Mouse (Mus musculus) liver, adult 2 months (tissue): ENCODE results near the gene Morc3. TPM values are rescaled to one million over a fixed set of nuclear protein-coding genes. Genes with fewer than 3 reads are reported as not detected.

ENCODE experiments used
- DNase-seq: peaks from one replicate; pipeline ENCODE4 v3.0.0-alpha.2; 2011; ENCODE audit warnings: low read depth, low spot score; ENCODE audit errors: extremely low read depth
- H3K27ac ChIP-seq: fragments of 200-500 bp; replicated peaks from 2 replicates; pipeline ENCODE4 v1.5.1; 2012; ENCODE audit warnings: low read depth, mild to moderate bottlenecking, control low read depth, inconsistent platforms, low read length; ENCODE audit not compliant: insufficient read depth
- H3K27me3 ChIP-seq: fragments of 200-500 bp; 2 replicates; pipeline ENCODE4 v1.6.1; 2012; ENCODE audit warnings: mild to moderate bottlenecking, moderate library complexity, low read length, inconsistent platforms; ENCODE audit not compliant: control insufficient read depth, insufficient read depth
- H3K36me3 ChIP-seq: fragments of 200-500 bp; 2 replicates; pipeline ENCODE4 v1.6.1; 2012; ENCODE audit warnings: low read length, inconsistent platforms; ENCODE audit not compliant: control insufficient read depth, insufficient read depth
- H3K4me1 ChIP-seq: fragments of 200-500 bp; 2 replicates; pipeline ENCODE4 v1.6.1; 2011; ENCODE audit warnings: low read length; ENCODE audit not compliant: control insufficient read depth, insufficient read depth
- H3K4me3 ChIP-seq: fragments of 200-500 bp; 2 replicates; pipeline ENCODE4 v1.5.1; 2011; ENCODE audit warnings: low read depth, mild to moderate bottlenecking, control low read depth, low read length, moderate library complexity; ENCODE audit not compliant: insufficient read depth
- H3K79me2 ChIP-seq: fragments of 200-500 bp; 2 replicates; pipeline ENCODE4 v1.6.1; 2012; ENCODE audit warnings: inconsistent platforms, mild to moderate bottlenecking, low read length, moderate library complexity; ENCODE audit not compliant: control insufficient read depth, insufficient read depth
- H3K9ac ChIP-seq: fragments of 200-500 bp; 2 replicates; pipeline ENCODE4 v1.6.1; 2012; ENCODE audit warnings: low read depth, mild to moderate bottlenecking, control low read depth, inconsistent platforms, low read length
- CTCF ChIP-seq: fragments of 200-500 bp; IDR thresholded peaks from 2 replicates; pipeline ENCODE4 v1.5.1; 2011; ENCODE audit warnings: low read depth, low read length, control low read depth
- POLR2A ChIP-seq: fragments of 200-500 bp; IDR thresholded peaks from 2 replicates; pipeline ENCODE4 v1.6.1; 2011; ENCODE audit warnings: low read length, control low read depth; ENCODE audit not compliant: insufficient read depth; ENCODE audit errors: extremely low read depth
- WGBS: fragments of 180-500 bp; shearing (Covaris S2); methylation state at CpG from one replicate; pipeline ENCODE4 v1.1.7; 2018; 5-methylcytosine and 5-hydroxymethylcytosine counted together
- polyA plus RNA-seq: library from polyadenylated mRNA; depleted of rRNA; stranded (reverse); fragments of >200 nt; gene quantifications from 2 replicates; pipeline ENCODE4 v1.2.3, GENCODE M21; 2012
- total RNA-seq: library from RNA; depleted of rRNA; stranded (reverse); fragments of >200 nt; gene quantifications from 2 replicates; pipeline ENCODE4 v1.2.3, GENCODE M21; 2014

The Morc3 gene
- total and polyA plus RNA-seq, 2 experiments = 2.7 to 26.8 TPM

GRCm38 (mm10) chr16:93815856-93816736 lies 15.8 kb upstream of the Morc3 start:
- Histone ChIP-seq H3K9ac (peak overlapping the region; percentile 46; the same call in 1 of the 2 replicates), H3K79me2 (no peaks in the 10 kb centered on the region), H3K27me3 (no peaks in the 10 kb centered on the region), H3K27ac (peak overlapping the region; percentile 86), H3K4me3 (no peak overlapping the region), H3K36me3 (peaks cover 4% of the 10 kb centered on the region), H3K4me1 (peaks cover 11% of the 10 kb centered on the region)
- TF ChIP-seq CTCF (no peak), POLR2A (no peak)
- 41% methylated on average over 20 of the region's 20 CpGs for WGBS
- peak; percentile 90 for DNase-seq

DNA sequence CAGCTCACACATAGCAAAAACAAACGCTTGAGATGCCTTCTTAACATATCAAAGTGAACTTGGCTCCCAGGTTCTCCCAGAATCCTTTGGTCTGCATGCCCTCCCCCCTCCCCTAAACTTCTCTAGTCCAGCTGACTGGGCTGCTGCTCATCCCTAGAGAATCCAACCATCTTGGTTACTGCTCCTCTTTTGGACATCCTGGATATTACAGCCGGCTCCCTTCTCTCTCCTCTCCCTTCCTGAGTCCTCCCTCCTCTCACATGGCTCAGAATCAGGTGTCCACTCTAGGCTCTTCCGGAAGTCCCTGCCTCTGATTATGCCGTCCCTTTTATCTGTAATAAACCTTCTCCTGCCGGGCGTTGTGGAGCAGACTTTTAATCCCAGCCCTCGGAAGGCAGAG lies 15.1 kb upstream of the Morc3 start:
- Histone ChIP-seq H3K4me3 (no peak overlapping the region), H3K27ac (peak overlapping the region; percentile 86), H3K79me2 (no peaks in the 10 kb centered on the region), H3K36me3 (peaks cover 2% of the 10 kb centered on the region; the same call in 1 of the 2 replicates), H3K4me1 (peaks cover 11% of the 10 kb centered on the region), H3K27me3 (no peaks in the 10 kb centered on the region), H3K9ac (no peak overlapping the region)
- DNase-seq = no peak
- 66% methylated on average over 7 of the region's 7 CpGs for WGBS
- TF ChIP-seq CTCF (no peak), POLR2A (no peak)

GRCm38 (mm10) chr16:93817371-93817770 lies 14.6 kb upstream of the Morc3 start:
- no peaks in the 10 kb centered on the region for H3K27me3 ChIP-seq
- 91% methylated on average over 5 of the region's 5 CpGs for WGBS
- H3K4me1 ChIP-seq = peaks cover 11% of the 10 kb centered on the region
- no peaks in the 10 kb centered on the region for H3K79me2 ChIP-seq
- H3K9ac ChIP-seq = no peak overlapping the region
- no peak overlapping the region; the same call in 1 of the 2 replicates for H3K27ac ChIP-seq
- TF ChIP-seq CTCF = no peak
- TF ChIP-seq POLR2A = no peak
- no peak overlapping the region for H3K4me3 ChIP-seq
- DNase-seq = no peak
- H3K36me3 ChIP-seq = peaks cover 2% of the 10 kb centered on the region; the same call in 1 of the 2 replicates

- Histone ChIP-seq H3K4me3 (no peak overlapping the region), H3K36me3 (no peaks in the 10 kb centered on the region), H3K4me1 (peaks cover 13% of the 10 kb centered on the region), H3K27me3 (no peaks in the 10 kb centered on the region), H3K27ac (peak overlapping the region; percentile 41; the same call in 1 of the 2 replicates), H3K79me2 (no peaks in the 10 kb centered on the region), H3K9ac (no peak overlapping the region)
- WGBS = 41% methylated on average over 12 of the region's 12 CpGs
- peak; percentile 69 for DNase-seq
- no peak for TF ChIP-seq CTCF
- no peak for TF ChIP-seq POLR2A
Observed at GRCm38 (mm10) chr16:93818691-93819324, 13.1 kb upstream of the Morc3 start.

DNA sequence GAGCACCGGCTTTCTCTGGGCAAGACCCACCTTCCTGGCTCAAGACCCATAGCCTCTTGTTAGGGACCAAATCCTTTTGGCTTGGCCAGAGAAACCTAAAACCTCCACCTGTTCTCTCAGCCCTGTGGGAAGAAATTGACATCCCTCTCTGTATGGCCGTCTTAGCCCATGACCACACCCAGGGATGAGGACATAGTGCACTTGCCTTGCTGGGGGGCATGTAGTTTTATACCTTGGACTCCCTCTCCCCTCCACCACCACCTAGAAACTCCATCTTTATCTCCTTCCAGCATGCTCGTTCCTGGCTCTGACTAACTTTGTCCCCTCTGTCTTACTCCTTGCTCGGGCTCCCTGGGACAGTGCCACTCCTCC lies 12.6 kb upstream of the Morc3 start:
- no peak overlapping the region for H3K9ac ChIP-seq
- TF ChIP-seq CTCF = no peak
- no peak for TF ChIP-seq POLR2A
- H3K4me3 ChIP-seq = no peak overlapping the region
- no peaks in the 10 kb centered on the region for H3K36me3 ChIP-seq
- no peaks in the 10 kb centered on the region for H3K79me2 ChIP-seq
- H3K4me1 ChIP-seq = peaks cover 13% of the 10 kb centered on the region
- no peaks in the 10 kb centered on the region for H3K27me3 ChIP-seq
- 86% methylated on average over 4 of the region's 4 CpGs for WGBS
- no peak for DNase-seq
- peak overlapping the region; percentile 41; the same call in 1 of the 2 replicates for H3K27ac ChIP-seq

GRCm38 (mm10) chr16:93820040-93820439 lies 11.9 kb upstream of the Morc3 start:
- H3K9ac ChIP-seq = no peak overlapping the region
- H3K27me3 ChIP-seq = no peaks in the 10 kb centered on the region
- H3K36me3 ChIP-seq = no peaks in the 10 kb centered on the region
- no peaks in the 10 kb centered on the region for H3K79me2 ChIP-seq
- no peak overlapping the region for H3K4me3 ChIP-seq
- H3K4me1 ChIP-seq = peaks cover 13% of the 10 kb centered on the region
- no peak overlapping the region for H3K27ac ChIP-seq
- TF ChIP-seq CTCF = no peak
- TF ChIP-seq POLR2A = no peak
- 97% methylated on average over 1 of the region's 1 CpGs for WGBS
- DNase-seq = no peak
